Mouse (Mus musculus) thymus, adult 2 months (tissue): Measurements from ENCODE around the gene Mterf2.

Experiments
- CTCF ChIP-seq: fragments of 200-500 bp; IDR thresholded peaks from 2 replicates; pipeline ENCODE4 v1.5.1; 2012; ENCODE audit warnings: mild to moderate bottlenecking, control low read depth, low read length, moderate library complexity, borderline replicate concordance; ENCODE audit not compliant: control insufficient read depth, poor library complexity, insufficient read depth; ENCODE audit errors: extremely low read depth
- POLR2A ChIP-seq: fragments of 200-500 bp; IDR thresholded peaks from 2 replicates; pipeline ENCODE4 v1.6.1; 2012; ENCODE audit warnings: mild to moderate bottlenecking, low read length, control low read depth, moderate library complexity; ENCODE audit not compliant: control insufficient read depth, poor library complexity, insufficient read depth; ENCODE audit errors: extremely low read depth

GRCm38 (mm10) chr10:85114409-85114808 is 13.4 kb downstream of the Mterf2 start:
- no peak for TF ChIP-seq POLR2A
- TF ChIP-seq CTCF: no peak
